Mouse (Mus musculus): Measurements from ENCODE around the gene Garnl3. TPM values are rescaled to one million over a fixed set of nuclear protein-coding genes. Genes with fewer than 3 reads are reported as not detected.
"Not testable (repeated sequence)": the region's sequence is repeated elsewhere in the genome, so short reads cannot be mapped to it uniquely, and the experiment has no call there.

Gene Garnl3
- polyA plus RNA-seq, 1 experiment from 2014 or later = 11.1 TPM

DNA sequence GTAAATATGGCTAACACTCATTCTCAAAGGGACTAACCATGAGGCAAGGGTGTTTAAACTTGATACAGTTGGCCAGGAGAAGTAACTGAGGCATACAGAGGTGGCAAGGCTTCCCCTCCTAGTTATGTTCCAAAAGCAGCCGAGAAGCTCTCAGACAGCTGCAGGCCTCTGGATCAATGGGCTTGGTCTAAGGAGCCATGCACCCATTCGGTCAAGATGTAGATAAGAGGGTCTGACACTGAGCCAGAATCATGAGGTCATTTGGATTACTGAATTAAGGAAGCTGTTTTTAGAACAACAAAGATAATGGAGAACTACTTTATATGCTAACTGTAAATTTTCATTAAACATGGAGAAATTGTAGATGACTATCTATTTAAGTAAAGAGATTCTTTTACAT is 4.2 kb downstream of the Garnl3 start:
- ATAC-seq (ENCODE audit: insufficient read depth) = no peak
- H3K36me3 ChIP-seq (ENCODE audit: insufficient read depth) = no peaks in the 10 kb centered on the region
- no peaks in the 10 kb centered on the region for H3K9me3 ChIP-seq (ENCODE audit: low read depth, low read length)
- no peak for DNase-seq
- peaks cover 10% of the 10 kb centered on the region; the same call in 1 of the 2 replicates for H3K27me3 ChIP-seq (ENCODE audit: insufficient read depth, low read length)
- no peak overlapping the region for H3K27ac ChIP-seq (ENCODE audit: low read depth)
- WGBS = 57% methylated on average over 2 of the region's 2 CpGs
- H3K4me2 ChIP-seq = no peak overlapping the region
- H3K4me3 ChIP-seq (ENCODE audit: low read depth, low read length) = no peak overlapping the region
- H3K9ac ChIP-seq = no peak overlapping the region
- no peak for TF ChIP-seq CTCF (IDR thresholded peaks at IDR 0.05; ENCODE audit: low read depth)
- no peaks in the 10 kb centered on the region for H3K4me1 ChIP-seq (ENCODE audit: insufficient read depth)

GRCm38 (mm10) chr2:33122856-33123255 is 8.6 kb downstream of the Garnl3 start:
- WGBS = 73% methylated on average over 6 of the region's 6 CpGs

GRCm38 (mm10) chr2:33100536-33100935 is 30.9 kb downstream of the Garnl3 start:
- ATAC-seq (ENCODE audit: insufficient read depth) (no peak), DNase-seq (no peak)
- 78% methylated on average over 8 of the region's 8 CpGs for WGBS
- no peak overlapping the region for H3K27ac ChIP-seq (ENCODE audit: low read depth)
- H3K27me3 ChIP-seq (ENCODE audit: insufficient read depth, low read length) = no peaks in the 10 kb centered on the region
- no peak overlapping the region for H3K9ac ChIP-seq
- no peak overlapping the region for H3K4me3 ChIP-seq (ENCODE audit: low read depth, low read length)
- H3K4me2 ChIP-seq = no peak overlapping the region
- H3K4me1 ChIP-seq (ENCODE audit: insufficient read depth) = no peaks in the 10 kb centered on the region
- no peak for TF ChIP-seq CTCF (IDR thresholded peaks at IDR 0.05; ENCODE audit: low read depth)
- H3K36me3 ChIP-seq (ENCODE audit: insufficient read depth) = no peaks in the 10 kb centered on the region
- no peaks in the 10 kb centered on the region for H3K9me3 ChIP-seq (ENCODE audit: low read depth, low read length)

More at GRCm38 (mm10) chr2:33122856-33123255, 8.6 kb downstream of the Garnl3 start:
- Histone ChIP-seq H3K36me3 (ENCODE audit: insufficient read depth) (no peaks in the 10 kb centered on the region), H3K4me3 (ENCODE audit: low read depth, low read length) (no peak overlapping the region), H3K4me2 (no peak overlapping the region), H3K27me3 (ENCODE audit: insufficient read depth, low read length) (no peaks in the 10 kb centered on the region), H3K9ac (no peak overlapping the region), H3K9me3 (ENCODE audit: low read depth, low read length) (no peaks in the 10 kb centered on the region), H3K27ac (ENCODE audit: low read depth) (no peak overlapping the region), H3K4me1 (ENCODE audit: insufficient read depth) (no peaks in the 10 kb centered on the region)
- ATAC-seq (ENCODE audit: insufficient read depth) (no peak), DNase-seq (no peak)
- TF ChIP-seq CTCF (IDR thresholded peaks at IDR 0.05; ENCODE audit: low read depth) = no peak

- not testable (repeated sequence) for H3K9ac ChIP-seq; H3K4me3 ChIP-seq (ENCODE audit: low read depth, low read length); H3K27me3 ChIP-seq (ENCODE audit: insufficient read depth, low read length); H3K36me3 ChIP-seq (ENCODE audit: insufficient read depth); H3K9me3 ChIP-seq (ENCODE audit: low read depth, low read length); H3K4me2 ChIP-seq; DNase-seq; H3K27ac ChIP-seq (ENCODE audit: low read depth); ATAC-seq (ENCODE audit: insufficient read depth); H3K4me1 ChIP-seq (ENCODE audit: insufficient read depth)
- 82% methylated on average over 12 of the region's 12 CpGs for WGBS
These were observed 34.1 kb downstream of the Garnl3 start for GRCm38 (mm10) chr2:33097326-33097725.

DNA sequence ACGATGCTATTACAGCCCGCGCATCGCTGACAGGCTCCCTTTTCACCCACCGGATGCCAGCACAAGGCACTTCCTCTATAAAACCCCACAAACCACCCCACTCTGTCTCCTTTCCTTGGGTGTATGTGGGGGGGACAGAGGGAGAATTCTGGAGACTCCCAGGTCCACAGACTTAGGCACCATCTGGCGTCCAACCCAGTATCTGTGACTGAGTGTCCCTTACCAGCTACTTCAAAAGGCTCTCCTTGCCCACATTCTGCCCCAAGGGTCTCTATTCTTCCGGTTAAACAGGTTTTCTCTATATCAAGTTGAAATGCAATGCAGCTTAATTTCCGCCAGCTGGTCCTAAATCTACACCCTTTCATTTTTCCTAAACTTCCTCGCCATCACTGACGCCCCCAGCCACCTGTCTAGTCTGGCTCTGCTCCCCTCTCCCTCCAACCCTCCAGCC is 36.2 kb downstream of the Garnl3 start:
- no peak for TF ChIP-seq CTCF (IDR thresholded peaks at IDR 0.05; ENCODE audit: low read depth)
- DNase-seq (peak; percentile 7), ATAC-seq (ENCODE audit: insufficient read depth) (no peak)
- Histone ChIP-seq H3K36me3 (ENCODE audit: insufficient read depth) (no peaks in the 10 kb centered on the region), H3K9me3 (ENCODE audit: low read depth, low read length) (no peaks in the 10 kb centered on the region), H3K4me3 (ENCODE audit: low read depth, low read length) (no peak overlapping the region), H3K27ac (ENCODE audit: low read depth) (no peak overlapping the region), H3K27me3 (ENCODE audit: insufficient read depth, low read length) (no peaks in the 10 kb centered on the region), H3K9ac (no peak overlapping the region), H3K4me2 (no peak overlapping the region), H3K4me1 (ENCODE audit: insufficient read depth) (peaks cover 4% of the 10 kb centered on the region; the same call in 1 of the 2 replicates)
- 47% methylated on average over 10 of the region's 10 CpGs for WGBS

DNA sequence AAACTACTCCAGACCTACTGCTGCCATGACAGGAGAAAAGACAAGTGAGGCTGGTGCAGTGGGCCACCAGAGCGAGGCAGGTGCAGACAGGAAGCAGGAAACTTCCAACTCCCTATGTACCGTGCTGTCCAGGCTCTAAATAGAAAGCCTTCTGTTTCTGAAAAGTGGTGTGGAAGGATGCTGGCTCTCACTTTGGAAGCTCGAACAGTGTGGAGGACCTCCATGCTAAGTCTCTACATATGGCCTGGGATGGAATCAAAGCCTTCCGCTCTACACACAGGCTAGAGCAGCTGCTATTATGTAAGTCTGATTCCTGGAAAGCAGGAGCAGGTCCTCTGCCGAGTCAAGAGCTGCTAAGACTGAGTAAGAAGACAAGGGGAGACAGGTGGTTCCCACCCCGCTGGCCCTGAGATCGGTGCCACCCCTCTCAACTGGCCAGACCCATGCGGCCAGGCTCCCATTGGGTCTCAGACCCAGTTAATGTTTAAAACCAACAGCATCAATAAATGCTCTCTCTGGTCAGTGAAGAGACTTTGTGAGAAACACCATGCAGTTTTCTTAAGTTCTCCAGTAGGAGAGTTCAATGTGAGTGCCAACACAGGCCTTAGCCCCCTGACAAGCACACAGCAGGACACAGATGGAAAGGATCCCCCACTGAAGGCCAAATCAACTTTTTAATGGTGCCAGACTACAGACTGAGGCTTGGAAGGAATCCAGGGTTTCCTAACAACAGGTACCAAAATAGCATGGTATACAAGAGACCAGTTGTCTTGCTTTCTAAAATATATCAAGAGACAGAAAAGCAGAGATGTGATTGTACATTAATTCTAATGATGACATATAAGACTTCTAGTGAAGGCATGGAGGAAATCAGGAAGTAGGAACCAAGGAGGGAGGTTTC is 40.6 kb downstream of the Garnl3 start:
- no peak for DNase-seq
- 81% methylated on average over 8 of the region's 8 CpGs for WGBS
- ATAC-seq (ENCODE audit: insufficient read depth) = no peak
- Histone ChIP-seq H3K4me1 (ENCODE audit: insufficient read depth) (peaks cover 4% of the 10 kb centered on the region; the same call in 1 of the 2 replicates), H3K36me3 (ENCODE audit: insufficient read depth) (no peaks in the 10 kb centered on the region), H3K27ac (ENCODE audit: low read depth) (no peak overlapping the region), H3K4me3 (ENCODE audit: low read depth, low read length) (no peak overlapping the region), H3K9me3 (ENCODE audit: low read depth, low read length) (no peaks in the 10 kb centered on the region), H3K27me3 (ENCODE audit: insufficient read depth, low read length) (no peaks in the 10 kb centered on the region), H3K9ac (no peak overlapping the region), H3K4me2 (no peak overlapping the region)
- TF ChIP-seq CTCF (IDR thresholded peaks at IDR 0.05; ENCODE audit: low read depth) = no peak

DNA sequence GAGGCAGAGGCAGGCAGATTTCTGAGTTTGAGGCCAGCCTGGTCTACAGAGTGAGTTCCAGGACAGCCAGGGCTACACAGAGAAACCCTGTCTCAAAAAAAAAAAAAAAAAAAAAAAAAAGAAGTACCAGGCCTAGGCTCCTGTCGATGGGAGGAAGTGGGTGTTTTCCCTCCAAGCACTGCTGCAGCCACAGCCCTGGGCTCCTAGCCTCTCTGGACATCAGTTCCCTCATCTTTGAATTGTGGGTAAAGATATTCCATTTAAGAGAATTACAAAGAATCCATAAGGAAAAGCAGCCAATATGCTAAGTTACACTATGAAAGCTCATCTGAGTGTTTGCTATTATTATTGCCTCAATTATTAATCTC is 41.4 kb downstream of the Garnl3 start:
- WGBS = 82% methylated on average over 1 of the region's 1 CpGs
- not testable (repeated sequence) for H3K4me1 ChIP-seq (ENCODE audit: insufficient read depth); H3K9me3 ChIP-seq (ENCODE audit: low read depth, low read length); H3K9ac ChIP-seq; ATAC-seq (ENCODE audit: insufficient read depth); H3K4me2 ChIP-seq; H3K27me3 ChIP-seq (ENCODE audit: insufficient read depth, low read length); H3K36me3 ChIP-seq (ENCODE audit: insufficient read depth); H3K4me3 ChIP-seq (ENCODE audit: low read depth, low read length); H3K27ac ChIP-seq (ENCODE audit: low read depth); DNase-seq

Measured in lung, embryonic 14.5 days (tissue).